Mouse (Mus musculus) frontal cortex, postnatal 10 days (tissue): Measurements from ENCODE around the gene Abcc4.

ENCODE experiments used
- DNase-seq, 2 experiments: peaks; one replicate each; pipeline ENCODE4 v3.0.0; 2022; ENCODE audit warnings: low spot score in 2 of 2, mixed read lengths in 1 of 2

Gene Abcc4

DNA sequence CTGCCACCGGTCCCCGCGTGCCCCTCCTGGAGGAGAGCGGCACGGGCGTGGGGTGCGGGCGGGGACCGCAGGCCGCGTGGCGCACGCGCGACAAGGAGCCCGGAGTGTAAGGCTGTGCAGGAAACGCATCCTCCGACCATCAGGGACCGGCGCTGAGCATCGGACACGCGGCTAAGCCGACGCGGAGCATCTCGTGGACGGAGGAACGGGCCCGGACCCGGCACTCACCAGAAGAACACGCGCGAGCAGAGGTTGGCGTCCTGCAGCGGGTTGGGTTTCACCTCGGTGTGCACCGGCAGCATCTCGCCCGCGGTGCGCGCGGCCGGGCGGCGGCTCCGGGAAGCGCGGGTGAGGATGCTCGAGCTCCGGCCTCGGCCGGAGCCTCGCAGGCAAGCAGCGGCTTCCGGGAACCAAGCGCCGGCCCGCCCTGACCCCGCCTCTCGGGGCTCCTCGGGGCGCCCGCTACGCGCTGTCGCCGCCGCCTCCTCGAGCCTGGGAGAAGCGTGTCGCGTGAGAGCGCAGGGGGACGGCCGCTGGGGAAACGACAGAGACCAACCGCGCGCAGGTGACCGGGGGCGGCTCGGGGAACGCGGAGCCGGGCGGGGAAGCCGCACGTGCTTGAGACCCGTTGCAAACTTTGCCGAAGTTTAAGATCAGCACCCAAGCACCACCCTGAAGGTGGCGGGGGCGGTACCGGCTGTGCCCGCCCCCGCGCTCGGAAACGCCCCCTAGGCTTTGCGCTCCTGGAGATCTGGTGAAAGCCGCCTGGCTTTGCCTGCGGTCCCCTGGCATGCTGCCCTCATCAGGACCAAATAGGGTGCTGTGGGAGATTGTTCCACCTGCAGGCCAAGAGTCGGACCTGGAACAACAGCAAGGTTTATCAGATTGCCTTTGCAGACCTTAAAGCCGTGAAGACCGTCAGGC lies at the start of gene Abcc4:
TSS of gene Abcc4 (minus strand) at position 412 of the 924 bp plus-strand sequence.
- peak; percentile 20 to 54 for DNase-seq

DNA sequence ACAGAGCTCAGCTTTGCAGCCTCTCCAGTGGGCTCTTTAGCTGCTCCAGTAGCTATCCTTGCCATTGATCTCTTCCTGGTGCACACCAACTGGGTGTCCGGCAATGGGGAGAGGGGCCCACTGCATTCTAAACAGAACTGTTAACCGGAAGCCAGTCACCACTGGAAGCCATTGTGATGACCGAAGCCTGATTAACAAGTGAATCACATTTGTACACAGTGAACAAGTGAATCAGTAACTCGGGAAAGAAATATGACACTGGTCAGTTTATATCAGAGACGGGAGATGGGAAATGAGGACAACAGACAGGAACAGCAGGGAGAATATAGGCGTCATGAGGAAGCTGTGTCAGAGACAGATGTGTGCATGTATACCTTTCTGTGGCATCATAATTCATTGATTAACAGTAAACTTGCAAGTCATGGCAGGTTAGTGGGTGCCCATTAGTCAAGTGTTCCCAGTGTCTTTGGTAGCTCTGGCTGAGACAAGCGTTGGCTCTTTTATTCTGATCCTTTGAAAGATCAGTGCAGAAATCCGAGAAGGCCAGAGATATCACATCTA lies 45.3 kb upstream of the Abcc4 start:
- no peak for DNase-seq

DNA sequence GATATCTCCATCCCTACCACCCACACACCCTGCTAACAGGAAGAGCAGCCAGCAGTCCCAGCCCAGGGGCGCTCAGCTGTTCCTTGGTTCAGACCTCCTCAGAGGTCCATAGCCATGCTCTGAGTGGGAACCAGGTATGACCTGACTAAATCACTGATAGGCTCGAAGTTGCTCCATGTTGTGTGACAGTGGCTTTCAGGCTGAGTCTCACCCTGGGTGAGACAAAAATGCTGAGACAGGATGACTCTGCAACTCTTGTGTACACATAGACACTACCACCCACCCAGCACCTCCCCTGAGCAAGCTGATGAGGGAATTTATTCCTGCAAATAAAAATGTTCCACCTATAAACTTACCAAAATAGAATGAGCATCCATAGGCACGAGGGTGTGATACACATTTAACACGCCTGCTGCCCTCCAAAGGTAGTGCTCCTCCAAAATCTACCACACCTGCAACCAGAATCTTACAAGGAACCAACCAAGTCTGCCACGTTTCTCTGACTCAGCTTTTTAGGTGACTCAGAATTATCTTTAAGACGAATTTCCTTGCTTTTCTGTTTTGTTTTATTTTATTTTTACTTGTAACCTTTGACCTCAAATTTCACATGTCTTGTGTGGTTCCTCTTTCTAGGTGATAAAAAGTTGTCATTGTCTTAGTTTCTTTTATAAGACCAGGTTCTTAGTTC lies 44.6 kb upstream of the Abcc4 start:
- no peak for DNase-seq

DNA sequence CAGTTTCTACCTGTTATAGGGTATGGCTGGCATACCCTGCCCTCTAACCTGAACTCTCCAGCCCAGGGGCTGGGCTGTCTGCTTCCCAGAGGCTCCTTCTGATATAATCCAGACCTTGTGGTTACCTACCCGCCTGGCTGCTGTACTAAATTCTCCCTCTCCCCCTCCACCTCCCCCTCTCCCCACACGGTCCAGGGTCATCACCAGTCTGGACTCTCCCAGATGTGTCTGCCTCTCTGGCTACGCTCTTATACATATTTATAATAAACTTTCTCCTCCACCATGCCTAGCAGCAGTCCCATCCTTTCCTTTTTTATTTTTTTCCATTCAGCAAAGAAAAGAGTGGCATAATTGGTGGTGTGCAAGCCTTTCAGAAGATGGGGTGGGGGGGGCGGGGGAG lies 43.7 kb upstream of the Abcc4 start:
- DNase-seq: no peak

DNA sequence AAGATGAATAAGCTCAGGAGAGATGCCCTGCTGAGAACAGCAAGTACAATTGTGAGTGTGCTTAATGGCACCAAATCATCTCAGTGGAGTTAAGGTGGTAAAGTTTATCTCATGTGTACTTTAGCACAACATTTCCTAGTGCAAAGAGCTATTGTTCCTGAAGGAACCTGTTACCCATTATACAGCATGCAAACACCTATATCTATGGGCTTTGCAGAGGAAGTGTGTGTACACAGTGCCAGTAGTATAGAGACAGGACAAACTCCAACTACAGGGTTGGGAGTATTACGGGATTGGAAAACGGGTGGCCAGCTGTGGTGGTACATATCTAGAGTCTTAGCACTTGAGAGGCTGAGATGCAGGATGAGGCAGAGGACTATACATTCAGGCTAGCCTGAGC lies 43.0 kb upstream of the Abcc4 start:
- no peak for DNase-seq

DNA sequence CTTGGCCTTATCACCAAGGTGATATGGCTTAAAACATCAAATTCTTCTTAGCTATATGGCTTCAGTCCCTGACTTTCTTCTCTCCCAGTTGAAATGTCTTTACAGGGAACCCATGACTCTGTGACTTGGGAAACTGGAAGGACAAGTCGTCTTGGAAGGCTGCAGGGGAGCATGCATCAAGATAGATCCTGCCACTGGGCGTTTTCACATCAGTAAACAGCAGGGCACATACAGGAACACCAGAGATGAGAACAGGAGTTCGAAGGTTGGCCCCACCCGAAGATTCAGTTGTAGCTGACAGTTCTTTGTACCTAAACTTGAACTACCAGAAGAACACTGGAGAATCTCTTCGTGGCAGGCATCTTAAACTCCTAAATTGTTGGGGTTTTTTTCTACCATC lies 36.8 kb upstream of the Abcc4 start:
- no peak for DNase-seq

DNA sequence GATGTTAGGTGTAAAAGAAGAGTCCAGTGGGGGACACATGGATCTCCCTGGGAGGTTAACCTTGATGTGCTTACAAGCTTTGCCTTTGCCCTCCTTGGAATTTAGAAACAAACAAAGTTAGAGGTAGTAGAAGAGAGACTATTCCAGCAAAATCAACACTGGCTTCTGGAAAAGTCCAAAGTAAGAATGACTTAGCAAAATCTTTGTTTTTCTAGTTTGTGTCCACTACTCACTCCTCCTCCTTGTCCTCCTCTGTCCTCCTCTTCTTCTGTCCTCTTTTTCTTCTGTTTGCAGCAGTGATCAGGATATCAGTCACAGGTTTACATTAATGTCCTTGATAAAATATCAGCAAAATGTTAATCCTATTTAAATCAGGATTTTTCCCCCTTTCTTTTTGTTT lies 35.8 kb upstream of the Abcc4 start:
- no peak for DNase-seq

DNA sequence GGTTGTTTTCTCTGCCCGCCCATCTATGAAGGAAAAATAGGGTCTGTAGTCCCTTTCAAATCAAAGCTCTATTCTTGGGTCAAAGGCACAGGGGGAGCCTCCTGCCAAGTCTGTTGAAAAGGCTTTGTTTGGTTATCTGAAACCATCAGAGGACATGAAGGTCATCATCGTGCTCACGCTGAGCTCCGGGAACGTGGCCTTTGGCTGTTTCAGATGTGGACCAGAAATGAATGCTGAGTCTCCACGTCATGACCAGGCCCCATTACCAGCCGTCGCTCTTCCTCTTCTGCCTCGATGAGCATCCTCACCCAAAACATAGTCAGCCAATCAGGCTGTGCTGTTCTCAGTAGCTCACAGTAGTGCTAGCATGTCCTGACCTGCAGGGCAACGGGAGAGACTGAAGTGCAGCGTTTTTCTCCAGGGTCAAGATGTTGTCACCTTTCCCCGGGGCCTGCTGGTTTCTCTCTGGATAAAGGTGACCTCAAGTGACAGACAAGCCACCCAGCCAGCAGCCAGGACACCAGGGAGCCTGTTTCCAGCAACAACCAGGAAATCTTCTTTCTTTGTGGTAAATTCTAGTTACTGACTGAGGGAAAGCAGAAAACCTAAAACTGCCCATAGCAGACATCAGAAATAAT lies 31.4 kb upstream of the Abcc4 start:
- DNase-seq: no peak

DNA sequence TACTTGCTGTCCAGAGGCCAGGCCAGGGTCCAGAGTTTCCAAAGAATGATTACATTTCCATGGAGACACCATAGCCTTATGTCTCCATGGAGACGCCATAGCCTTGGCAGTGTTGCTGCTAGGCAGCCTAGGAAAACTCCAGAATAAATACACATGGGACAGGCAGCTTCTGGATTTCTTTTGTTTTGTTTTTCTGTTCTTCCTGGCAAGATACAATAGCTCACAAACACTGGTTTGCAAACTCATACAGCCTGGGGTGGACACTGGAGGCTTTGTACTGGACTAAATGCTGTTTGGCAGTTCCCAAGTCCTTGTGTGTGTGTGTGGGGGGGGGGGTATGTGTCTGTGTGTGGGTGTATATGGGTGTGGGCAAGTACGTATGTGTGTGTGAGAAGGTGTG lies 29.1 kb upstream of the Abcc4 start:
- no peak for DNase-seq

DNA sequence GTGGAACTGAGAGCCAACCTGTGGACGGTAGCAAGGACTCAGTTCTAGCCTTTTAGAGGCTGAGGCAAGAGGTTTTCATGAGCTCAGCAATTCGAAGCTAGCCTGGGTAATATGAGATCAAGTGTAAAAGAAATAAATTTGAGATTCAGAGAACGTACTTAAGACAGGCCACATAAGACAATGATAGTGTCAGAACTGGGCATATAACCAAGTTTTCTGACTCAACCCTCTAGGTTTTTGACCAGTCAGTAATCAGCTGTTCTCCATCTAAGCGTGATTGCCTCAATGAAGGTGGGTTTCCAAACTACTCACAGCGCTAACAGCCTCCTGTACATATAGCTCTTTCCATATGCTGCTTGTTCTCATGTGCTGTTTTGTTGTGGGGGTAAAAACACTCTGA lies 27.1 kb upstream of the Abcc4 start:
- no peak for DNase-seq

DNA sequence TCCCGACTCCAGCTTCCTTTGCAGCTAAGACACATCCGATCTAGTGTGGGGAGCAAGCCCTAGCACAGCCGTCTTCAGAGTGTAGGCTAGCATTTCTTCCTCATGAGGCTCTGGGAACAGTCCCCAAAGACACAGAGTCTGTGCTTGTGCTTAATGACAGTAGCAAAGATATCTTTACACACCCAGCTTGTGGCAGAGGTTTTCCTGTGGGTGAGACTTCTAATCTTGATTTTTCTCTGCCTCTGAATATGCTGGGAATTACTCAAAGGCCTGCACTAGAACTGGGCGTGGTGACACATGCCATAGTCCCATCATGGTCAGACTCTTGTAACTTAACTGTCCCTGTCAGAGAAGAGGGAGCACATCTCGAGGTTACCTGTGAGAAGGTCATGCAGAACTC lies 24.6 kb upstream of the Abcc4 start:
- DNase-seq: no peak

DNA sequence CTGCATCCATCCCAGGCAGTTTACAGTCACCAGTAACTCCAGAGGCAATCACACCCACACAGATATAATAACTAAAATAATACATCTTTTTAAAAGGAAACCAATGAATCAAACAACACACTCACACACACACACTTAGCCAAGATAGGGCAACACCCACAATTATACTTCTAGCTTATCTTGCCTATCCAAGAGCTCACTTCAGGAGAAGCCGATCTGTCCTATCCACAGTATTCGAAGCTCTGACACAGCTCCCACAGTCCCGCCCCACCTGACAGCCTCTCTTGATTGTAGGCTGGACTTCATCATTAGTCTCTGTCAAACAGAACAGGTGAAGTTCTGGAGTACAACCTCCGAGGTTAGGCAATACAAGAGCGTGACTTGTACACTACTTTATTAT lies 19.4 kb upstream of the Abcc4 start:
- DNase-seq: no peak

DNA sequence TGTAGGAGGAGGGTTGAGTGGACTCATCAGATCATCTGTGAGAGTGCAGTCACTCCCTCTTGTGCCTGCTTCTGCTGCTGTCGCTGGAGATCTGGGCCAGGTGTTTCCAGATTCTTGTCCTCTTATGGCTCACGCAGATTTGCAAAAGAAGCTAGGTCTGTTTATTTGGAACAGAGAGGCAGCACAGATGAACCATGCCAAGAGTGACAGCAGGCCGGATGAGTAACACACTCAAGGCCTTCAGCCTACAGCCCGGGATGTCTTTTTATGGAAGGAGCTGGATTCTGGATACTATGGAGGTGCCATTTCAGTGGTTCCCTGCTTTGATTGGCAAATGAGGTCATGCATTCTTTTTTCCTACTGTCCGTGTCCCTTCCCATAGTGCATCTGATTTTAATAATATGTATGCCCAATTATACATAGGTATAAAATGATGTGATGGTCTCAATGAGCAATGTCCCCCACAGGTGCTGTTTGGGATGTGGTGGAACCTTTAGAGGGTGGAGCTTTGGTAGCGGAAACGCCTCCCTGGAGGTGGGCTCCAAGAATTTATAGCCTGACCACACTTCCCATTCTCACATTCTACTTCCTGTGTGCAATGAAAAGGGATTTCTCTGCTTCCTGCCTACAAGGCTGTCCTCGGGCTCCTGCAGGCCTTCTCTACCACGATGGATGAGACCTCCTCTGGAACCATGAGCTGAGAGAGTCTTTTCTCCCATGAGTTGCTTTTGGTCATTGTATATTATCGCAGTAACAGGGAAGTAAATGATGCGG lies 18.1 kb upstream of the Abcc4 start:
- no peak for DNase-seq

DNA sequence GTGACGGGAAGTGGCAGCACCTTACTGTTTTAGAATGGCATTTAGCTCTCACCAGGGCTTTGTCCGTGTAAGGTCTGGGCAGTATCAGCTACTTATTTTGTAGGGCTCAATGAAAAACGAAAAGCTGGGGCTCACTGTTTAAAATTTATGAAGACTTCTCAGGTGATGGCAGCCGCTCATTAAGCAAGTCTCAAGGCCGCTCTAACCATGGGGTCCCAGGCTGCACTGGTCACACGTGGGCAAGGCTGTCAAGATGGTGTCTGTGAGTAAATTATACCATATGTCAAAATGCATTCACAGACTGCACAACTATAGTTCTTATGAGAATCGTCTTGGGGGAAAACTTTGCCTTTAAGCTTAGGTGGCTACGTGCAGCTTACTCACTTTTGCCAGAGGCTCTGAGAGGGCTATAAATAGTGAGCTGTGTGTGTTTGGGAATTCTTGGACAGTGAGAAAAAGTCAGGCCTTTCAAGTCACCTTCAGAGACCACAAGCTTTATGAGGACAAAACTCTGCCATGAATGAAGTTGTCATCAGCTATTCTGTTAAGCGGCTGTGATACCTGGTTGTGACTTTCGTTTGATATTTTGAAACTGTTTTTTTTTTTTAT lies 13.7 kb upstream of the Abcc4 start:
- no peak for DNase-seq

DNA sequence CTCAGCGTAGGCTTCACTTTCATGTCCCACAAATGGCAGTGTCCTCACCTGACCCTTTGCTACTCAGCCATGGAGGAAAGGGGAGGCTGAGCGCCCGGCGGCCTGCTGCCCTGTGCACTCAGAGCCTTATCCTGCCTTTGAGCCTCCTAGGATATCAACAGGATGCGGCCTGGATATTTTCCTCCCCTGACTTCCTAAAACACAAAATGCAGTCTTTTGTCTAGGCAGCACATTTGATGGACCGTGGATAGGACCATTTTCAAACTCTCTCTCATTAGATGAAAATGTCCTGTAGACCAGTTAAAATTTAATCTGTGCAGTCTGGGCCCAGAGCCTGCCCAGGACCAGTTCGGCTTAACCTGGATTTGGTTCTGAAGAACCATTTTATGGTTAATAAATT lies 12.6 kb upstream of the Abcc4 start:
- DNase-seq: no peak

DNA sequence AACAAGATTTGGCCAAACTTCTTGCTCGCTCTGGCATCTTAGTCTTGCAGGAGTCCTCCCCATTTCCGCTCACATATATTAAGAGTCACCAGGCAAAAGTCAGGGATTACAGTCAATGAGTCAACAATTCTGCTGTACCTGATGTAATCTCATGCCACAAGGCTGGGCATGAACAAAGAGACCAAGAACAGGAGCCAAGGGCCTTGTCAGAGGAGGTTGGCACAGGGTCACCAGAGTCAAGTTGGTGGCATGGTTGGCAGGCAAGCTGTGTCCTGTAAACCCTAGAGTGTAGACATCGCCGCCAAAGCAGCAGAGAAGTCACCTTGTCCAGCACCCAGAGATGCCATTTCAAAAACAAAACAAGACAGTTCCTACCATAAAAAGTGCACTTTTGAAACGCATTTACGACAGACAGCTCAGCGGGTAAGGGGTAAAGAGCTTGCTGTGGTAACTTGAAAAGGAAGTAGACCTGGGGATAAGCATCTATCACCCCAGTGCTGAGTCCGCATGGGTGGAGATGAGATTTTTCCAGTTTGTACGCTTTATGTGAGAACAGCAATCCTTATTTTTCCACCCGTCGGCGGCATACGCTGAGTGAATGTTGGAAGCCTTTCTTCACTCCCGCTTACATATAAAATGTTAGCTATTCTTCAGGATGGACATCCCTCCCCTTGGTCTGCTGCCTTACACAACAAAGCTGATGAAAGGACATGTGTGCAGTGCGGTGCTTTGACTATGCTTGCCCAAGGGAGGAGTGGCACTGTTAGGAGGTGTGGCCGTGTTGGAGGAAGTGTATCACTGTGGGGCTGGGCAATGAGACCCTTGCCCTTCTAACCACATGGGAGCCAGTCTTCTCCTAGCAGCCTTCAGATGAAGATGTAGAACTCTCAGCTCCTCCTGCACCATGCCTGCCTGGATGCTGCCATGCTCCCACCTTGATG lies 10.6 kb upstream of the Abcc4 start:
- DNase-seq: no peak

DNA sequence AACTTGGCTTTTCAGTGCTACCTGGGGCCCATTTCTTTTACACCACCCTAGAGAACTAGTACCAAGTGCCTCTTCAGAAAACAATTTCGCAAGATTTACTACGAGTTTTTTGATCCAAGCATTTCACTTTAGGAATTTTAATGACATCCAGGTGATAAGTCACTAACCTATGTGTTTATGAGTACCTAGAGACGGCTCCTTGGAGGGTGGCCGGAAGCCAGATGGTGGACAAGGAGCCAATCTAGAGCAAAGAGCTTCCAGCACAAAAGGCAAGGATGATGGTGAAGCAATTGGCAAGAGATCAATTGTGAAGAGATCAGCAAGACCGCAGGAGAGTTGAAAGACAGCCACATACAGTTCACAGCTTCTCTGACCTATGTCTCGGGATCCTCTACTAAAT lies 8.7 kb upstream of the Abcc4 start:
- no peak for DNase-seq

DNA sequence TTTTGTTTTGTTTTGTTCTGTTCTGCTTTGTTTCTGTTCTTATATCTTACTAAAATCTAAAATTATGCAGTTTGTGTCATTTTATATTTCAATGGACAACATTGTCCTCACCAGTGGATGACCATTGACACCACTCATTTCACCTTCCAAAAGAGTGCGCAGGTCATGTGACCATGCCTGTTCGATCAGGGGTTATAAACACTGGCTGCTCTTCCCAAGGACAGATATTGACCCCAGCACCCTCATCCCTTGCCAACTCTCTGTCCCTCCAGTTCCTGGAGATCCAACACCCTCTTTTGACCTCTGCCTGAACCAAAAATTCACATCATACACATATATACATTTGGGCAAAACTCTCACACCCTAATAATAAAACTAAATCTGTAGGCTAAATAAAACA lies 8.3 kb upstream of the Abcc4 start:
- no peak for DNase-seq

DNA sequence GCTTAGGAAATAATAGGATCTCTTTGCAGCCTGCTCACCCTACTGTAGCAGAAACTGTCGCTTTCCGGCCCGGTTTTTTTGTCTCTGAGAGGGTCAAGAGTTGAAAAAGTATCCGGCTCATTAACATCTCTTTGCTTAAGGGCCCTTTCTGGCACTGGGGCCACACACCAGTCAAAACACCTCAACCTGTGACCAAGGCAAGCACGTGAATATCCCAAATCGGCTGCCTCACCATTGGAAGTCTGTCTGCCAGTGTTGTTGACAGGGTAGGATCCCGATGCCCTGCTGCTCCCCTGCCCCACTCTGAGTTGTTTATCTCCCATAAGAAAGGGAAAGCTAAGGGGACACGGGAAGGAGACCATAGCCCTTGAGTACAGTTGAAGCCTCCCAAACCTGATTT lies 7.8 kb upstream of the Abcc4 start:
- no peak for DNase-seq

DNA sequence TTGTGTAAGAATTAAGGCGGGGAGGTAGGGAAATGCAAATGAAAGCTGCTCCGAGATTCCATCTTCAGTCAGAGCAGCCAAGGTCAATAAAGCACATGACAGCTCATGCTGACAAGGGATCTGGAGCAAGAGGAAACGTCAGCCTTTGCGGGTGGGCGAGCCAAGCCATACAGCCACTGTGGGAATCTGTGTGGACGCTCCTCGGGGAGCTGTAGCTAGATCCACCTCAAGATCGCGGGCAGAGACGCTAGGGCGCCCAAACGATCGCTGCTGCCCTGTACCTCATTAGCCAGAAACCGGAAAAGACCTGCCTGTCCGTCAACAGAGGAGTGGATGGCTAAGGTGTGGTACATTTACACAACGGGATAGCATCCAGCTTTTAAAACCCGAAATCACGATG lies 7.4 kb upstream of the Abcc4 start:
- no peak for DNase-seq
